Mouse (Mus musculus): Measurements from ENCODE around the gene Nedd9.

DNA sequence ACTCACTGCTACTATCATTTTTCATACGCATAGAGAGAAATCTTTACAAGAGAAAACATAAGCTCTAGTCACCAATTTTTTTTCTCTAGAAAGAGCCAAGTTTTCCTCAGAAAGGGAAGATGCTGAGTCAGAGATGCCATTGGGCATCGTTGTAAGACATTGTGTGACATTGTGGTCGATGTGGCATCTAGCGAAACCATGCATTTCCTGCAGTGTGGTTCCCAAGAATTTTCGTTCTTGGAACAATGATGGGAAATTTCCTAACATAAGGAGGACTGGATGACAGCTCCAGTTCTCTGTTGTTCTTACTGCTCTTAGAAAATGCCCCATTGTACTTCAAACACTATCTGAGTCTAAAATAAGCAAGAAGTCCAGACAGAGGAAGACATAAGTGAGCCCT, 45.5 kb upstream of the Nedd9 start:
- TF ChIP-seq POLR2A (IDR thresholded peaks at IDR 0.05; ENCODE audit: borderline replicate concordance, low read depth, low read length) = no peak
- no peak for TF ChIP-seq CTCF (IDR thresholded peaks at IDR 0.05; ENCODE audit: low read depth, low read length)

All from bone marrow macrophage, adult 2 months (primary cell).